Mouse (Mus musculus) retina, postnatal 1 day (tissue): ENCODE results near the gene Nr6a1.

ENCODE experiments used
- DNase-seq: peaks from one replicate; pipeline ENCODE4 v3.0.0-alpha.2; 2012

The Nr6a1 gene

GRCm38 (mm10) chr2:38710304-38711241 lies 216.9 kb downstream of the Nr6a1 start:
- DNase-seq = peak; percentile 62

- no peak for DNase-seq
Observed at GRCm38 (mm10) chr2:38708907-38709688, 218.4 kb downstream of the Nr6a1 start.

GRCm38 (mm10) chr2:38706661-38707060 lies 220.8 kb downstream of the Nr6a1 start:
- DNase-seq = peak; percentile 48

GRCm38 (mm10) chr2:38705036-38705435 lies 222.5 kb downstream of the Nr6a1 start:
- DNase-seq = no peak

GRCm38 (mm10) chr2:38704336-38704735 lies 223.2 kb downstream of the Nr6a1 start:
- no peak for DNase-seq

- no peak for DNase-seq
Observed at GRCm38 (mm10) chr2:38700177-38700576, 227.3 kb downstream of the Nr6a1 start.

- no peak for DNase-seq
Observed at GRCm38 (mm10) chr2:38698623-38699022, 228.9 kb downstream of the Nr6a1 start.

- peak; percentile 49 for DNase-seq
Observed at GRCm38 (mm10) chr2:38697128-38698120, 230.1 kb downstream of the Nr6a1 start.

GRCm38 (mm10) chr2:38695770-38696169 lies 231.7 kb downstream of the Nr6a1 start:
- peak; percentile 40 for DNase-seq

GRCm38 (mm10) chr2:38691542-38691941 lies 235.9 kb downstream of the Nr6a1 start:
- peak; percentile 62 for DNase-seq

GRCm38 (mm10) chr2:38689881-38690280 lies 237.6 kb downstream of the Nr6a1 start:
- DNase-seq = no peak

GRCm38 (mm10) chr2:38688791-38689520 lies 238.5 kb downstream of the Nr6a1 start:
- peak; percentile 90 for DNase-seq

- DNase-seq = no peak
Observed at GRCm38 (mm10) chr2:38685746-38686145, 241.7 kb downstream of the Nr6a1 start.

- no peak for DNase-seq
Observed at GRCm38 (mm10) chr2:38683083-38683482, 244.4 kb downstream of the Nr6a1 start.

- DNase-seq = no peak
Observed at GRCm38 (mm10) chr2:38682209-38682608, 245.3 kb downstream of the Nr6a1 start.

GRCm38 (mm10) chr2:38678947-38679346 lies 248.5 kb downstream of the Nr6a1 start:
- no peak for DNase-seq

- DNase-seq = peak; percentile 44
Observed at GRCm38 (mm10) chr2:38675366-38675969, 252.0 kb downstream of the Nr6a1 start.
